Mouse (Mus musculus): Measurements from ENCODE around the gene Cst11. TPM values are rescaled to one million over a fixed set of nuclear protein-coding genes. Genes with fewer than 3 reads are reported as not detected.

Gene Cst11
- not detected for polyA plus RNA-seq (2012; fragmentation: generic; extraction: Trizol)

GRCm38 (mm10) chr2:148771397-148771796 is at the start of gene Cst11:
TSS of gene Cst11 (minus strand) at chr2:148771497.

GRCm38 (mm10) chr2:148819909-148820308 is 48.6 kb upstream of the Cst11 start, which contains the start of gene Cst13:
TSS of gene Cst13 (plus strand) at chr2:148820081.

GRCm38 (mm10) chr2:148798485-148798884 is 27.2 kb upstream of the Cst11 start, which contains the start of gene Cst8:
TSS of gene Cst8 (plus strand) at chr2:148798785.

GRCm38 (mm10) chr2:148789142-148789541 is 17.8 kb upstream of the Cst11 start, which contains the start of gene Cst12:
TSS of gene Cst12 (plus strand) at chr2:148789361.

GRCm38 (mm10) chr2:148781709-148782108 is 10.4 kb upstream of the Cst11 start, which contains the start of gene 8030411F24Rik:
TSS of gene 8030411F24Rik (plus strand) at chr2:148782009.

DNA sequence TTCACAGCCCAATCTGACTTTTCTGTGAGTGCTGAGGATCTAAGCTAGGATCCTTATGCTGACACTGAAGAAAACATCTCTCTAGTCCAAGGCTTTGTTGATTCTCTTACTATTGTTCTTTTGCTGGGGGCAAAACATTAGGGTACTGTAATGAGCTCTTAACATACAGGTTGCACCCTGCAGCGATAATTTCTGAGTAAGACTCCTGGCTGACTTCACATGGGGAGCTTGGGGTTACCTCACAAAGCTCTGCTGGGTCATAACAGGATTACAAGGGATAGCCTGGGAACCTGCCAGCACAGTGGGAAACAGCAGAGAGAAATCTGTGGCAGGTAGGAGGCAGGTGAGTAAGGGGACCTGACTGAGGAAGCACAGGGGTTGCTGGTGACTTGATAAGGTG is 21.2 kb downstream of the Cst11 start, which contains the start of gene Cstl1:
Cstl1 (plus strand) TSS at position 301 of the 400 bp plus-strand sequence.

GRCm38 (mm10) chr2:148732327-148733000 is 38.8 kb downstream of the Cst11 start, which contains the start of gene Napb:
TSS of gene Napb (minus strand) at chr2:148732467.

Other genes with a start within 250 kb of the Cst11 start
- 10 to 100 TPM; 29.2 to 41.3 TPM for gene Nxt1, start 98.9 kb downstream of the Cst11 start, polyA plus RNA-seq (2012; fragmentation: generic; extraction: Trizol)
- gene Gzf1, start 90.5 kb downstream of the Cst11 start, polyA plus RNA-seq (2012; fragmentation: generic; extraction: Trizol) = 1 to 10 TPM in 1 of 2 experiments, under 1 TPM in 1; 0.50 to 8.0 TPM
- under 1 TPM; 0.07 to 0.67 TPM for gene Napb, start 39.0 kb downstream of the Cst11 start, polyA plus RNA-seq (2012; fragmentation: generic; extraction: Trizol)
- not detected for gene Cstl1, start 21.1 kb downstream of the Cst11 start, polyA plus RNA-seq (2012; fragmentation: generic; extraction: Trizol)
- gene 8030411F24Rik, start 10.5 kb upstream of the Cst11 start, polyA plus RNA-seq (2012; fragmentation: generic; extraction: Trizol) = not detected
- gene Cst12, start 17.9 kb upstream of the Cst11 start, polyA plus RNA-seq (2012; fragmentation: generic; extraction: Trizol) = not detected
- not detected for gene Cst8, start 27.3 kb upstream of the Cst11 start, polyA plus RNA-seq (2012; fragmentation: generic; extraction: Trizol)
- not detected for gene Cst13, start 48.6 kb upstream of the Cst11 start, polyA plus RNA-seq (2012; fragmentation: generic; extraction: Trizol)
- not detected for gene Cst9, start 63.6 kb upstream of the Cst11 start, polyA plus RNA-seq (2012; fragmentation: generic; extraction: Trizol)
- under 1 TPM; 0.11 to 0.15 TPM for gene 9230104L09Rik, start 93.5 kb upstream of the Cst11 start, polyA plus RNA-seq (2012; fragmentation: generic; extraction: Trizol)
- 1,000 to 10,000 TPM in 1 of 2 experiments, 100 to 1,000 TPM in 1; 886 to 2,472 TPM for gene Cst3, start 104.2 kb upstream of the Cst11 start, polyA plus RNA-seq (2012; fragmentation: generic; extraction: Trizol)
- gene Gm1330, start 231.8 kb upstream of the Cst11 start, polyA plus RNA-seq (2012; fragmentation: generic; extraction: Trizol) = not detected
- not detected for gene Gm10750, start 245.7 kb upstream of the Cst11 start, polyA plus RNA-seq (2012; fragmentation: generic; extraction: Trizol)

Measured in C3H10T1/2 (cell line).